Mouse (Mus musculus): ENCODE measurements around the gene Tex16.

The Tex16 gene

DNA sequence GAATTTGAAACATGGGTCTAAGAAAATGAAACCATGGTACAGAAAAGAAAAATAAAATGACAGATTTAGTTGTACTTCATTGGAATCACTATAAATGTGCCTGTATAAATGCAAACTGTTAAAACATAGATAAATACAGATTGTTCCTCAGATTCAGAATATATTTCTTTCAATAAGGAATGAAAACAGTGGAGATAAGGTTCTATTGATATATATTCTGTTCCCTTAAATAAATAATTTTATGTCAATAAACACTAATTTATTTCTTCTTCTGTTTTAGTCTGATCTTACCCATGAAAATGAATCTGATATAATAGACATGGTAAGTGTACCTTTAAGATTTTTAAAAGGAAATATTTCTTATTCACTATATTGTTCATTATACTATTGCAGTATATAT is at the start of gene Tex16:
Tex16 (plus strand) TSS at position 301 of the 400 bp plus-strand sequence.
- no peak for DNase-seq (ENCODE audit: extremely low spot score, low spot score)

DNA sequence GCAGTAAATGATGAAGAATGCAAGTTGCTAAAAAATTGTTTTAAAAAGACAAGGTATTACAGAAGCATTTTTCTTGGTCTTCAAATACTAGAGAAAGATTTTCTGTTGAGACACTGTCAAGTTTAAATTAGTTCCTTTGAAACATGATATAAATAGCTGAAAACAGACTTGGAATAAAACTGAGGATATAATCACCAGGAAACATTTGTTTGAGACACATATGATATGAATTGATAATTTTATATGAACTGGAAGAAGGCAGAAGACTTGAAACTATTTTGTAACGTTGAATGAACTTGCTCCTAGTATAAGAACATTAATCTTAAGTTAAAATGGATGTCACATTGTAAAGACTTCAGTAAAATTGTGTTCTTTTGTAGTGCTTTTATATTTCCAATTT is 11.1 kb upstream of the Tex16 start:
- DNase-seq (ENCODE audit: extremely low spot score, low spot score): no peak
